Mouse (Mus musculus): ENCODE data around the gene Crb2. TPM values are rescaled to one million over a fixed set of nuclear protein-coding genes. Genes with fewer than 3 reads are reported as not detected.
A peak's percentile ranks its signal among the peaks of the same experiment; 100 is the strongest.

Crb2 gene
- total RNA-seq, 2 experiments from 2014 or later, result 3.8 to 4.8 TPM

GRCm38 (mm10) chr2:37796021-37796420 is 20.0 kb downstream of the Crb2 start:
- no peak for DNase-seq (ENCODE audit: extremely low spot score in 1 of 2, low spot score in 1 of 2)

- DNase-seq (ENCODE audit: extremely low spot score in 1 of 2, low spot score in 1 of 2), result no peak
Measured at GRCm38 (mm10) chr2:37797046-37797445, 21.0 kb downstream of the Crb2 start.

DNA sequence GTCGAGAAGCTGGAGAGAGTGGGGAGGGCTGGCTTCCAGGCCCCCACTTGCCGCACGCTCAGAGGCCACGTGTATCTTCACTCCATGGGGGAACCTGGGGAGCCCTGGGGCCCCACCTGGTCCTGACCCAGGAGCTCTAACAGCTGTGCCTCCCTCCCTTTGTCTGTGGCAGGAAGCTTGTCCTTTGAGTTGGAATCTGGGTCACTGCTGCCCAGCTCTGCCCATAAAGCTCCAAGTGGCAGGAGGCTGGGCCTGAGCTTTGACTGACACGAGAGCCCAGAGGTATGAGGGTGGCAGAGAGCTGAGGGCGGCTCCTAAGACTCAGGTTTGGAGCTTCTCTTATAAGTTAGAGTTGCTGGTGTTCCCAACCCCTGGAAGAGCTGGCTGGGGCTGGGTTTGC is 23.1 kb downstream of the Crb2 start:
- DNase-seq (ENCODE audit: extremely low spot score in 1 of 2, low spot score in 1 of 2), result no peak

GRCm38 (mm10) chr2:37801687-37802086 is 25.6 kb downstream of the Crb2 start:
- no peak for DNase-seq (ENCODE audit: extremely low spot score in 1 of 2, low spot score in 1 of 2)

- peak in 1 of 2 experiments; percentile 70 for DNase-seq (ENCODE audit: extremely low spot score in 1 of 2, low spot score in 1 of 2)
Measured at GRCm38 (mm10) chr2:37802610-37803212, 26.7 kb downstream of the Crb2 start.

GRCm38 (mm10) chr2:37811682-37812081 is 35.6 kb downstream of the Crb2 start:
- DNase-seq (ENCODE audit: extremely low spot score in 1 of 2, low spot score in 1 of 2), result no peak

GRCm38 (mm10) chr2:37812401-37812800 is 36.4 kb downstream of the Crb2 start:
- no peak for DNase-seq (ENCODE audit: extremely low spot score in 1 of 2, low spot score in 1 of 2)

GRCm38 (mm10) chr2:37814820-37815361 is 38.8 kb downstream of the Crb2 start:
- DNase-seq (ENCODE audit: extremely low spot score in 1 of 2, low spot score in 1 of 2), result no peak

- DNase-seq (ENCODE audit: extremely low spot score in 1 of 2, low spot score in 1 of 2), result peak; percentile 61 to 89
Measured at GRCm38 (mm10) chr2:37815676-37816075, 39.6 kb downstream of the Crb2 start.

DNA sequence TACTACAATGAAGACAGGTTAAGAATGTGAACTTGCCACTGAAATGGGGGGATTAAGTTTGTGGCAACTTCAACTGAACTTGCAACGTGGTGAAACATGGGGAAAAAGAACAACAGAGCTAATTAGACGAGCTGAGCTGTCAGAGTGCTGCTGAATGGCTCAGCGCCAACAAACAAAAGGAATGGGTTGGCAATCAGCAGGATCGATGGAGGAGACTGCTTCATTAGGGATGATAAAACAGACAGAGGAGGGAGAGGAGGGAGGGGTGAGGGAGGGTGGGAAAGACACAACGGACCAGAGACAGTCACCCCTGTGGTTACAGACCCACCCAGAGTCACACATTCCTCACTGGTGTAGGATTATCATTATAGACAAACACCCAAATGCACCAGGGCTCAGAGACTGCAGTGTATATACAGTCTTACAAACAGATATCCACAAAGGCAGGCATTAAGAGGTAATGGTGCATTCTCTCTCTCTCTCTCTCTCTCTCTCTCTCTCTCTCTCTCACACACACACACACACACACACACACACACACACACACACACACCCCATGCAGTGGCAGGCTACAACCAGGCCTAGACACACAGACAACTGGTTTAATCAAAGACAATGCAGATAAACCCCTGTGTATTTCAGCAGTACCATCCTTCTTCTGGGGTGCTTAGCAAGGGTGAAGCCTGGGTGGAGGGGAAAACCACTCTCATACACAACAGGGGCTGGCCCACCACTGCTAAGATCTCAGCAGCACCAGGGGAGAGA is 42.9 kb downstream of the Crb2 start:
- peak in 1 of 2 experiments; percentile 33 for DNase-seq (ENCODE audit: extremely low spot score in 1 of 2, low spot score in 1 of 2)

- no peak for DNase-seq (ENCODE audit: extremely low spot score in 1 of 2, low spot score in 1 of 2)
Measured at GRCm38 (mm10) chr2:37819526-37820152, 43.6 kb downstream of the Crb2 start.

DNA sequence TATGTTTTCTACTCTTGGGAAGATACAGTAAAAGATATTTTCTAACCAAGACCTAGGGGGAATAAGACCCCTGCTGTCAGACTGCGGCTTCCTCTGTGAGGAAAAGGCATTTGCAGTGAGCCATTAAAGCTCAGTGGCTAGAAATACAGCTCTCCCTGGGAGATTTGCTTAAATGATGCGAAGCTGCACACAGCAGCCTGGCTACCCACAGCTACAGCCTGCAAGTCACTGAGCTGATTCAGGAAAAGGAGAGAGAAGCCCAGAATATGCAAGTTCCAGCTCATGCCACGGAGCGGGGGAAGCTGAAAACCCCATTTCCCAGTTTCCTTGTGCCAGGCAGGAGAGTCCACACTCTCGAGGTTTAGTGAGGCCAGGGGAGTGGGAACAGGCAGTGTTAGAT is 46.1 kb downstream of the Crb2 start:
- DNase-seq (ENCODE audit: extremely low spot score in 1 of 2, low spot score in 1 of 2), result no peak

DNA sequence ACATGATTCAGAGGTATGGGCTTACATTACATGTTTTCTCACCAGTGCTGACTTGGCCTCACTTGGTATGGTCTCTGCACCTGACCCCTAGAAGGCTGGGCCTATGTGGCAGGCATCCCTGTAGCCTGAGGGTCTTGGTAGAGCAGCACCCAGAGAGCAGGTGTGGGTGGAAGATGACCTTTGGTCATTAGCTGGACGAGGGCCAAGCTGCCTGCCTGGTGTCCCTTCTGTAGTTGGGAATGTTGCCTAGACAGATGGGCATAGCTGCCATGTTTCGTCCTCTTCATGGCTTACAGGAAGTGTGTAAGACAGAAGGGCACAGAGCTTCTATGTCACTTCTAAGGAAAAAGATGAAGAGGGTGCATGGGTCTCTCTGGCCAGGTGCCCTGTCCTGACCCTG is 47.8 kb downstream of the Crb2 start:
- DNase-seq (ENCODE audit: extremely low spot score in 1 of 2, low spot score in 1 of 2), result no peak

GRCm38 (mm10) chr2:37829758-37830275 is 53.8 kb downstream of the Crb2 start:
- DNase-seq (ENCODE audit: extremely low spot score in 1 of 2, low spot score in 1 of 2), result no peak

- DNase-seq (ENCODE audit: extremely low spot score in 1 of 2, low spot score in 1 of 2), result no peak
Measured at GRCm38 (mm10) chr2:37832253-37832652, 56.2 kb downstream of the Crb2 start.

GRCm38 (mm10) chr2:37836926-37837325 is 60.9 kb downstream of the Crb2 start:
- no peak for DNase-seq (ENCODE audit: extremely low spot score in 1 of 2, low spot score in 1 of 2)

- no peak for DNase-seq (ENCODE audit: extremely low spot score in 1 of 2, low spot score in 1 of 2)
Measured at GRCm38 (mm10) chr2:37837542-37837941, 61.5 kb downstream of the Crb2 start.

- no peak for DNase-seq (ENCODE audit: extremely low spot score in 1 of 2, low spot score in 1 of 2)
Measured at GRCm38 (mm10) chr2:37838202-37838984, 62.3 kb downstream of the Crb2 start.

DNA sequence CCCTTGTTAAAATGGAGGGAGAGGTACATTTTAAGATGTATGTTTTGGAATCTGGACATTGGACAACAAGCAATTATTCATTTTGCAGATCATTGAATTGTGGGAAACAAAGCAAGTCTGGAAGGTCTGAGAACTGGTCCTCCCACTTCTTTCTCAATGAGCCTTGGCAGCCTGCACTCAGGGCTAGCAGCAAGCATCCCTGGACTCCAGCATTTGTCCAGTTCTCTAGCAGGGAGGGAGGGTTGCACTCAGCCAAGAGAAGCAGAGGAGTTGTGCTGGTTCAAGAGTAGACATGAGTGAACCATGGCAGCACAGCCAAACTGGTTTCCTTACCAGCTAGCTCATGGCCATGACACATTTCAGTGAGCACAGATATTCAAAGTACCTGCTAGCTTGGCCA is 63.9 kb downstream of the Crb2 start:
- DNase-seq (ENCODE audit: extremely low spot score in 1 of 2, low spot score in 1 of 2), result no peak

DNA sequence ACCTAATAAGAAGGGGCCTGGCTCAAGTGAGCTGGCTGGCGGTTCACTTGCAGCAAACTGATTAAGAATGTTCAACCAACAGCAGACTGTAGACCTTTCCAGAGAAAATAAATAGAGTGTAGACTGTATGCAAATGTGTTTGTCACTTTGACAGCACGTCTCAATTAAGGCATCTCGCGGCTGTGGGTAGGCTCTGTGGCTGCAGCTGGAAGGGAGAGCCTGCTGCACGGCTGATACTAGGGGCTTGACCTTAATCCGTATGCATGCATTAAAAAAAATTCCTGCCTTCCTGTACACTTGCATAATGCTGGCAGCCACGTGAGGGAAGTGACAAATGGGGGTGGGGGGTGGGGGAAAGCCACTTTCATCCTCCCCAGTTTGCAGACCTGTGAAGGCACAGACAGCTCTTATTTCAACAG is 66.1 kb downstream of the Crb2 start:
- DNase-seq (ENCODE audit: extremely low spot score in 1 of 2, low spot score in 1 of 2), result no peak
